Mouse (Mus musculus) stomach, embryonic 16.5 days (tissue): ENCODE results near the gene Fxyd7. TPM values are rescaled to one million over a fixed set of nuclear protein-coding genes. Genes with fewer than 3 reads are reported as not detected.

ENCODE experiments used
- microRNA-seq: library from miRNA; unstranded; fragments of <30 nt; microRNA quantifications from one replicate; pipeline ENCODE4, GENCODE M21; 2016
- polyA plus RNA-seq: library from polyadenylated mRNA; unstranded; fragments of >200 nt; fragmentation: Nextera tagmentation; extraction: Ambion mirVana; gene quantifications from 2 replicates; pipeline ENCODE4 v1.2.1, GENCODE M21; 2015

The Fxyd7 gene
- polyA plus RNA-seq, 1 experiment from 2014 or later: 25.8 TPM

Small RNA genes lying within 50 kb of the gene (microRNA-seq; reads per million reads assigned to microRNA genes)
- not detected for gene Mir7050

Other genes with a start within 250 kb of the Fxyd7 start
- 8.2 and 11.6 TPM in 2 replicates for gene Ffar2, start 227.7 kb downstream of the Fxyd7 start, polyA plus RNA-seq
- gene Ffar3, start 195.3 kb downstream of the Fxyd7 start, polyA plus RNA-seq: 0.44 and 0.47 TPM in 2 replicates
- 0.17 TPM in 2 replicates for gene Ffar1, start 189.9 kb downstream of the Fxyd7 start, polyA plus RNA-seq
- gene Cd22, start 171.1 kb downstream of the Fxyd7 start, polyA plus RNA-seq: 0.08 and 0.29 TPM in 2 replicates
- 0.35 and 0.45 TPM in 2 replicates for gene Mag, start 136.6 kb downstream of the Fxyd7 start, polyA plus RNA-seq
- gene Hamp2, start 126.8 kb downstream of the Fxyd7 start, polyA plus RNA-seq: not detected in 2 replicates
- gene Hamp, start 107.4 kb downstream of the Fxyd7 start, polyA plus RNA-seq: 0.90 and 1.1 TPM in 2 replicates
- 12.8 and 16.0 TPM in 2 replicates for gene Usf2, start 94.7 kb downstream of the Fxyd7 start, polyA plus RNA-seq
- 99.6 and 107 TPM in 2 replicates for gene Lsr, start 78.0 kb downstream of the Fxyd7 start, polyA plus RNA-seq
- 8.8 and 10.0 TPM in 2 replicates for gene Fam187b, start 77.7 kb downstream of the Fxyd7 start, polyA plus RNA-seq
- gene Fxyd5, start 9.0 kb downstream of the Fxyd7 start, polyA plus RNA-seq: 28.0 and 31.0 TPM in 2 replicates
- gene Fxyd1, start 5.7 kb upstream of the Fxyd7 start, polyA plus RNA-seq: 127 and 129 TPM in 2 replicates
- 0.92 and 1.7 TPM in 2 replicates for gene Lgi4, start 7.9 kb upstream of the Fxyd7 start, polyA plus RNA-seq
- gene Fxyd3, start 25.2 kb upstream of the Fxyd7 start, polyA plus RNA-seq: 497 and 614 TPM in 2 replicates
- gene Hpn, start 63.8 kb upstream of the Fxyd7 start, polyA plus RNA-seq: 35.7 and 36.0 TPM in 2 replicates
- 0.80 and 1.4 TPM in 2 replicates for gene Scn1b, start 75.5 kb upstream of the Fxyd7 start, polyA plus RNA-seq
- 56.7 and 57.9 TPM in 2 replicates for gene Gramd1a, start 104.4 kb upstream of the Fxyd7 start, polyA plus RNA-seq
- gene Scgb2b2, start 239.0 kb upstream of the Fxyd7 start, polyA plus RNA-seq: not detected in 2 replicates
- gene Scgb1b2, start 240.4 kb upstream of the Fxyd7 start, polyA plus RNA-seq: not detected in 2 replicates